Mouse (Mus musculus): Measurements from ENCODE around the gene Slc22a3. TPM values are rescaled to one million over a fixed set of nuclear protein-coding genes. Genes with fewer than 3 reads are reported as not detected.
A peak's percentile ranks its signal among the peaks of the same experiment; 100 is the strongest.

Slc22a3 gene
- total RNA-seq, 1 experiment from 2014 or later = 45.5 TPM

- no peak for ATAC-seq (replicated peaks; ENCODE audit: low read depth, poor library complexity, severe bottlenecking)
Measured at GRCm38 (mm10) chr17:12472547-12472946, 35.0 kb downstream of the Slc22a3 start.

DNA sequence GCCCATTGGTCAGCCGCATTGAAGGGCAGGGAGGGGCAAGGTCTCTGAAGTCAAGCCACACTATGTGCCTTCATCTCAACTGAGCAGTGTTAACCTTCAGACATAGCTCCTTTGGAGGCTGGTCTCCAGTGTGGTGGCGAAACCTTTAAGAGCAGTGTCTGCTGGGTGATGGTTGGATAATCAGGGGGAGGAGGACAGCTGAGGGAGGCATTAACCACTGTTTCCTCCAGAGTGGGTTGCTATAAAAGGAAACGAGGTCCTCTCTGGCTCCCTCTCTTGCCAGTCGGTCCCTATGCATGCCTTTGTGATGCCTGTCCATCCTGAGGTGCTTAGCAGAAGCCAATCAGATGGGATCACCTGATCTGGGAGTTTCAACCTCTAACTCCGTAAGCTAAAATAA, 38.8 kb downstream of the Slc22a3 start:
- peak; percentile 84 for ATAC-seq (replicated peaks; ENCODE audit: low read depth, poor library complexity, severe bottlenecking)

DNA sequence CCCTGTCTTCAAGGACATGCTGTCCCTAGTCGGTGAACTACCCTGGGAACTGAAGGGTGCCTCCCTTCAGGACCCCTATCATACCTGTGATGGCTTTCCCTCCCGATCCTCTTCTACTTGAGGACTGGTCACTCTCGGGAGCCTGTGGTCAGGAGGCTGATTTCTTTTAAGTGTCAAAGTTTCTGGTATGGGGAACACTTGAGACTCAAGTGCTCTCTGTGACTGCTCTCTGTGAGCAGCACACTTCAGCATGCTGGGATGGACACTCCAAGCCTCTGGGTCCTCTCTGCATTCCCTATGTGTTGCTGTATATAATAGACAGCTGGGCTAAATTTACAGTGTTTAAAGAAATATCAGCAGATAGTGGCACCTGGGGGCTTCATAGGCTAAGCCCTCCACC, 39.9 kb downstream of the Slc22a3 start:
- no peak for ATAC-seq (replicated peaks; ENCODE audit: low read depth, poor library complexity, severe bottlenecking)

DNA sequence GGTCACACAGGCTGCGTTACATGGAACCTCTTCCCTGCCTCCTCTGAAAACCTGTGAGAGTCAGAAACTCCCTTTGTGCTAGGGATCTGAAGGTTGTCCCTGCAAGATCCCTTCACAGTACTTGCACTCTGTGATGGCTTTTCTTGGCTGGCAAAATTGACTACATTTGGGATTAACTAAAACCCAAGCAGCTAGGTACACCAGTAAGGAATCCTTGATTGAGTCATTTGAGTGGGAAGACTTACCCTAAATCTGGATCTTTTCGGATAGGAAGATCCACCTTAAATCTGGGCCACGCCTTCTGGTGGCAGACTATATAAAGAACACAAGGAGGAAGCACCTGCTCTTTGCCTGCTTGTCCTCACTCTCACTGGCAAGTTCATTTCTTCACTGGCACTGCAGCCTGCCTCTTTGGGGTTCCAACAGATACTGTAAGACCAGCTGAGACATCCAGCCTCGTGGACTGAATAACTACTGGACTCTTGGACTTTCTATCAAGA, 41.0 kb downstream of the Slc22a3 start:
- peak; percentile 30; the same call in 1 of the 2 replicates for ATAC-seq (replicated peaks; ENCODE audit: low read depth, poor library complexity, severe bottlenecking)

- ATAC-seq (replicated peaks; ENCODE audit: low read depth, poor library complexity, severe bottlenecking) = no peak
Measured at GRCm38 (mm10) chr17:12461168-12461567, 46.3 kb downstream of the Slc22a3 start.

DNA sequence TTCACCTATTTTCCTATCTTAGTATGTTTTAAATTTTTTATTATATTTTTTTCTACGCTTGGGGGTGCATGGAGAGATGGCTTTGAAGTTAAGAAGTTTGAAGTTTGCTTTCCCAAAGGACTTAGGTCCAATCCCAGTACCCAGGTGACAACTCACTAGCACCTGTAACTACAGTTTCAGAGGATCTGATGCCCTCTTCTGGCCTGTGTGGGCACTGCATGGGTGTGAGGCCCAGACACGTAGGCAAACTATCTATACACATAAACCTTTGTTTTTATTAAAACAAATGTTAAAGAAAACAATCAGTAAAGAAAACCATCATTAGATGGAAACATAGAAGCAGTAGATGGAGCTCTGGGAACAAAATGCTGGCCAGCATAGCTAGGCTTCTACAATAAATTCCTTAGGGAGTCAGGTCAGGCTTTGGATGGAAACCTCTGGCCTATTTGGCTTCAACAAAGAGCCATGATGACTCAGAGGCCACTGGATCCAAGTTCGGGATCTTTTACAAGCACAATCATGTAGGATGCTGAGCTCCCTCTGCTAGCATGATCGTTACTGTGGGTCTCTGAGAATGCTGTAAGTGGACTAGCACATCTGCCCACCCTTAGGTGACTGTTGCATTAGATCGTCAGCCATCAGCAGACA, 52.2 kb downstream of the Slc22a3 start:
- peak; percentile 66; the same call in 1 of the 2 replicates for ATAC-seq (replicated peaks; ENCODE audit: low read depth, poor library complexity, severe bottlenecking)

DNA sequence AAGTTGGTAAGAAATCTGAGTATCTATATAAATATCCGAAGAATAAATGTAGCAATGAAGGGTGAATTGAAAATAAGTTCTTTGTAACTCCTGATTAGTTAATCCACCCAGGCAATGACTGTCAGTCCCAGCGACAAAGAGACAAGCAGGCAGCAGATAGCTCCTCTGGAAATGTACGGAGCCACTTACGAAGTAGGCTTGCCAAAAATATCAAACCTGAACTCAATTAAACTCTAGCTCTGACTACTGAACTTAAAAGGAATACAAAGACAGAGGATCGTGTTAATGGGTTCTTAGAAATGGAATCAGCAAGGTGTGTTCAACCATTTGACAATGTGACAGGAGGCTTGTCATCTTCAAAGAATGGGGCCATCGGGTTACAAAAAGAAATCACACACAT, 53.8 kb downstream of the Slc22a3 start:
- no peak for ATAC-seq (replicated peaks; ENCODE audit: low read depth, poor library complexity, severe bottlenecking)

- ATAC-seq (replicated peaks; ENCODE audit: low read depth, poor library complexity, severe bottlenecking) = no peak
Measured at GRCm38 (mm10) chr17:12452862-12453531, 54.5 kb downstream of the Slc22a3 start.

DNA sequence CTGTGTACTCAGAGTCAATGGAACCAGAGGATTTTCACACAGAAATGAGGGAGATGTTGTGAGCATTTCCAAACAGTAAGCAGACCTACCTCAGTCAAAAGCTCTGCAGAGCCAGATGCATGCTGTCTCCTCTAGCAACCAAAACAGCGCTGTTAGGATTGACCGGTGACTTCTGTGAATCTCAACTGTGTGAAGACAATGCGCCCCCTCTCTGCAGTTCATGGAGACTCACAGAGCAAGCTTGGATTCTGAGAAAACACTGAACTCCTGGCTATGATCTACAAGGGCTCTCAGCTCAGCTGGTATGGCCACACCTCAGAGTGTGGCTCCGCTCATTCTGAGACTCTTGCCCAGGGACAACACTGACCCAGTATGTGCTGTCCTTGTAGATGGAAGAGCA, 56.3 kb downstream of the Slc22a3 start:
- no peak for ATAC-seq (replicated peaks; ENCODE audit: low read depth, poor library complexity, severe bottlenecking)

GRCm38 (mm10) chr17:12444561-12444960, 62.9 kb downstream of the Slc22a3 start:
- peak; percentile 39; the same call in 1 of the 2 replicates for ATAC-seq (replicated peaks; ENCODE audit: low read depth, poor library complexity, severe bottlenecking)

DNA sequence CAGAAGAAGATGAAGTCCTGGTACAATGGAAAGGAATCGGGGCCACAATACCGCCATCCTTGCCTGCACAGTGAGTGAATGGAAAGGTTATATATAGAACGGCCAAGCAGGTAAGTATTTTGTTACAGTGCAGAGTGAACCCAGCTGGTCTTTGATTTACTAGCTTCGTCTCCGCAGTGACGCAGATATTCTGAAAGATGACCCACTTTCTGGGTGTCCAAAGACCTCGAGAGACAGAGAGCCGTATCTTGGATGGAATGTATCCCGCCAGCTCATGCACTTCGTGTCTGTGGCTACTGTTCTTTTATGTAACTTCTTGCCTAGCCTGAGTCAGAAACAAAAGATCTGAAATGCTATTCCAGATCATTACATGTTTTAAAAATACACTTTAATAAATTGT, 69.7 kb downstream of the Slc22a3 start:
- ATAC-seq (replicated peaks; ENCODE audit: low read depth, poor library complexity, severe bottlenecking) = no peak

GRCm38 (mm10) chr17:12431707-12432106, 75.8 kb downstream of the Slc22a3 start:
- ATAC-seq (replicated peaks; ENCODE audit: low read depth, poor library complexity, severe bottlenecking) = 0 out of 2 replicates have a peak, but pooled peaks have one; percentile 9

DNA sequence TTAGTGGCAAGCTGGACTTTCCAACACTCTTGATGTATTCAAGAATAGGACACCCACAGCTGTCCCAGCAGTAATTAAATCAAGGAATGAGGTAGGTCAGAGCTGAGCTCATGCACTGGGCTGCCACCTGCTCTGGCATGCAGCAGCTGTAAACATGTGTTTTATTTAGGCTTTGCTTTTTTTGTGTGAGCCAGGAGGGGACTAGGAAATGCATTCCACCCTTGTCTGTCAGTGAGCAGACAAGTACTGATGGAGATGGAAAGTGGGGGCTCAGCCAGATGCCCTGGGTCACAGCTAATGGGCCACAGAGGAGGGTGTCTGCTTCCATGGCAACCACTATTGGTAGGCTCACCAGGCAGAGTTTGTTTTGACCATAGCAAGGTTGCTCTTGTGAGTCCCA, 79.1 kb downstream of the Slc22a3 start:
- no peak for ATAC-seq (replicated peaks; ENCODE audit: low read depth, poor library complexity, severe bottlenecking)

- ATAC-seq (replicated peaks; ENCODE audit: low read depth, poor library complexity, severe bottlenecking) = peak; percentile 95
Measured at GRCm38 (mm10) chr17:12427156-12427555, 80.3 kb downstream of the Slc22a3 start.

- no peak for ATAC-seq (replicated peaks; ENCODE audit: low read depth, poor library complexity, severe bottlenecking)
Measured at GRCm38 (mm10) chr17:12422143-12422542, 85.4 kb downstream of the Slc22a3 start.

- peak; percentile 34; the same call in 1 of the 2 replicates for ATAC-seq (replicated peaks; ENCODE audit: low read depth, poor library complexity, severe bottlenecking)
Measured at GRCm38 (mm10) chr17:12420886-12421574, 86.5 kb downstream of the Slc22a3 start.

DNA sequence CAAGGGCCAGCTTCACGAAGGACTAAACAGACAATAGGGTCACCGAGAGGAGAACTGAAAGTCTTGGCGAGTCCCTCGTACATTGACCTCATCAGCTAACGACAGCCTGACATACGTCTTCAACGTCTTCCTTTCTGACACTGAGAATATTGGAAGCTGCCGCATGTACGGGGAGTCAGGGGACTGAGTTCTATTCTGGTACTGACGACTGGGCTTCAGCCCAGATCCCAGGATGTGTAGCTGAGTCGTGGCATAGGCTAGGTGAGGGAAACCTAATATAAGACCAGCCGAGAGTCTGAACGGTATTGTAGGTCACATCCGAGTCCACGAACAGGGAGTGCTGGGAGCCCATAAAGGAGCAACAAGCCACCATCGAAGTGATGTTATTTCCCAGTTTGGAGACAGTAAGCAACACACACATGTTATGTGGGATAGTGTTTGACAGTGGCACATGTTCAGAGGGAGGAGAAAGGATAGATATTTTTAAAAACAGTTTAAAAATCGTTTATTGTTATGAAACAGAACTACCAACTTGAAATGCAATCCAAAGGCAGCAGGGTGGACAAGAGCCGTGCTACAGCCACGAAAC, 87.9 kb downstream of the Slc22a3 start:
- ATAC-seq (replicated peaks; ENCODE audit: low read depth, poor library complexity, severe bottlenecking) = no peak

DNA sequence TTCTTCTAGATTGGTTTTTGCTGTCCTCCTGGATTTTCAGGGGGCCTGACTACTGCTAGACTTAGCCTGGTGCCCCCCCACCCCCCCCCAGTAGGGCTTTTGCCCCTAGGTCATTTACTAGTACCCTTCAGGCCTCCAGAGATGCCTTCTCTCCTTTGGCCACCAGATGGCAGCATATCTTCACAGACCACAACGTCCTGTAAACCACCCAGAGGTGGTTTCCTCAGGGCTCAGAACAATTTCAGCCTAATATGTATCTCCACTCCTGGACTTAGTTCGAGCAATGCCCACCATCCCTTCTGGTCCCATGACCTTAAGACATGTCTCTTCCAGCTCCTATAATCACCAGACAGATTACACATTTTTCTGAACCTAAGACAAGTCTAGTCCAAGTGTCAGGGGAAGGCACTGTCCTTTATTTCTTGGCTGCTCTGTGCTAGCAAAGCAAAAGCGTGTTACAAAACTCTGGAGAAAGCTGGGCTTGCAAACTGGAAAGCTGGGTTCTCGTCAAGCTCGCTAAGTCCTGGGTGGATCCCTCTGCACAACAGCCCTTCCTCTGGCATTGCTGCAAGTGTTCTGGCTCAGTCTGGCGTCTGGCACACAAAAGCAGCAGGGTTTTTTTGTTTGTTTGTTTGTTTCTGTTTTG, 91.1 kb downstream of the Slc22a3 start:
- ATAC-seq (replicated peaks; ENCODE audit: low read depth, poor library complexity, severe bottlenecking) = peak; percentile 79

DNA sequence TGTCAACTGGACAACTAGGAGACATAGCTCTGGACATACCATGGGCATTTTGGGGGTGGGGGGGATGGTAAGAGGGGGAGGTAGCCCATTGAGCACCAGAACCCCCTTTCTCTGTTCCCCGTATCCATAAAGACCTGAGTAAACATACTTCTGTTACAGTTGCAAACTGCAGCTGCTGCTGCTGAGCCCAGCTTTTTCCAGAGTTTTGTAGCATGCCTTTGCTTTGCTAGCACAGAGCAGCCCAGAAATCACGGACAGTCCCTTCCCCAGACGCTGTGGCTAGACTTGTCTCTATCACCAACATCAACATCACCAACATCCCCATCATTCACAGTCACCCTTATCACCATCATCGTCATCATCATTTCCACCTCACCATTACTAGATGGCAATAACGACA, 91.8 kb downstream of the Slc22a3 start:
- ATAC-seq (replicated peaks; ENCODE audit: low read depth, poor library complexity, severe bottlenecking) = no peak

Measured in common myeloid progenitor, adult 5-6 weeks (primary cell).